Mouse (Mus musculus): ENCODE measurements around the gene 6030458C11Rik. TPM values are rescaled to one million over a fixed set of nuclear protein-coding genes. Genes with fewer than 3 reads are reported as not detected.

Gene 6030458C11Rik
- 10 to 100 TPM; 11.0 to 13.0 TPM for total RNA-seq (2021)
- long read RNA-seq, experiment 1, transcript 6030458C11Rik-201 (9 exons, 3,966 nt), result major isoform, 10 of 13 reads
- long read RNA-seq, experiment 1, partial matches to known transcripts, result 2 of 13 reads
- long read RNA-seq, experiment 1, other reads (novel, unspliced or antisense), result 1 of 13 reads
- long read RNA-seq, experiment 2, transcript 6030458C11Rik-201 (9 exons, 3,966 nt), result major isoform, 32 of 36 reads
- long read RNA-seq, experiment 2, partial matches to known transcripts, result 1 of 36 reads
- long read RNA-seq, experiment 2, other reads (novel, unspliced or antisense), result 3 of 36 reads

GRCm38 (mm10) chr15:12824197-12824952, at the start of gene 6030458C11Rik, which contains the start of gene Drosha:
Gene 6030458C11Rik, minus strand, starts transcription at chr15:12824649.
Gene Drosha, plus strand, starts transcription at chr15:12824815.
- DNase-seq (ENCODE audit: low spot score in 2 of 2), result peak; percentile 97

- DNase-seq (ENCODE audit: low spot score in 2 of 2), result no peak
Measured at GRCm38 (mm10) chr15:12867269-12867668, 42.8 kb upstream of the 6030458C11Rik start.

- DNase-seq (ENCODE audit: low spot score in 2 of 2), result no peak
Measured at GRCm38 (mm10) chr15:12865595-12866314, 41.3 kb upstream of the 6030458C11Rik start.

DNA sequence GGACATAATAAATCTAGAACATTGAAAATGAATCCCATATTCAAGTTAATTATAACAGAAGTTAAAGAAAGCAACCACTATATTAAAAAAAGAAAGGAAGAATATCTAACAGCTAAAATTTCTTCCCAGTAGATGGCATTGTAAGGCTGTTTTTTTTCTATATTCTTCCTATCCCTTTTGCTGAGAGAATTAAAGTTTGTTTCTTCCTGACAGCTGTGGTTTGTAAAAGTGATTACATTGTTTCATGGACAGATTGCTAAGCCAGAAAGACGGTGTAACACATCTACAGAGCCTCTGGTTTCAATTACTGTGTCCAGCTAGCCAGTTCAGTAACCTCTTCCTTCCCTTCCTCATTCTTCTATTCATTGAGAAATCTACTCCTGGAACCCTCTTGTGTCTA, 39.2 kb upstream of the 6030458C11Rik start:
- no peak for DNase-seq (ENCODE audit: low spot score in 2 of 2)

- no peak for DNase-seq (ENCODE audit: low spot score in 2 of 2)
Measured at GRCm38 (mm10) chr15:12862061-12862460, 37.6 kb upstream of the 6030458C11Rik start.

DNA sequence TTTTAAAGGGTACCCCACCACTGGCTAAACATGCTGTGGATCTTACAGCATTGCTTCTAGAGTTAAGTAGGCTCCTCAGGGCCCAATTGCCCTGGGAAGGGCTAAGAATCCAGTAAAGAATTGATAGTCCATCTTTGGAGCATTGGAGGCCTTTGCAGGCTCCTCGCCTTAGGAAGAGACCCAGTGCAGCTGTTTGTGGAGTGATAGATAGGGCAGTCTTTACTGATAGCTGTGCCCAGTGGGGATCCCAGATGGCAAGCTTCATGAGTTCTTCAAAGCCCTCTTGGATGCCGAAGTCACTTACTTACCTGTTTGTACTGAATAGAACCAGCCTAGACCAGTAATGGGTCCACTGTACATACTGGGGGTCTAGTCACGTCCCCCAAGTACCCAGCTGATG, 34.2 kb upstream of the 6030458C11Rik start:
- no peak for DNase-seq (ENCODE audit: low spot score in 2 of 2)

DNA sequence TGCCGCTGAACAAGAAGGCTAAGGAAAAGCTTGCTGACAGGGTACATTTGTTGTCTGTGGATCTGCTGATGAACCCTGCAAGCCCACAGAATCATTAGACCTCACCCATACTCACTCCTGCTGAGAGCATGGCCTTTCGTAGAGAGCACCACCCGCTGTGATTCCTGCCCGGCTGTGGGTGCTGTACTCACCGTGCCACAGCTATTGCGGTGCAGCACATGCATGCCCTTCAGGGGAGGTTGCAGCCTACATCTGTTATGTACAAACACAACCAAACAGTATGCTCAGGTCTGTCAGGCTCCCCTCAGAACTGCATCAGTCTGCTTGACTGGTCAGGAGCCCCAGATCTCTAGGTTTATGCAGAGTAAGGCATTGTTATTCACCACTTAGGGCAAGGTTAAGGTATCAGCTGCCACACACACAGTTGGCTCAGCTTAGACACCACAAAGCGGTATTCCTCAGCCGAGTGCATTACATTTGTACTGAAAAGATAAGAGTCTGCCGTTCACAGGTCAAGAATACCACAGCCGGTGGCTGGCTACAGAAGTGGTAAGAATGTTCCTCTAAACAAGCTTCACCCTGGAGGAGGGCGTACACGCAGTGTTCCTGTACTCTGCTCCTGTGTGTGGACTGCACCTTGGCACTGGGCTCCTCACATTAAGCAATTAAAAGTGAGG, 33.5 kb upstream of the 6030458C11Rik start:
- DNase-seq (ENCODE audit: low spot score in 2 of 2), result no peak

DNA sequence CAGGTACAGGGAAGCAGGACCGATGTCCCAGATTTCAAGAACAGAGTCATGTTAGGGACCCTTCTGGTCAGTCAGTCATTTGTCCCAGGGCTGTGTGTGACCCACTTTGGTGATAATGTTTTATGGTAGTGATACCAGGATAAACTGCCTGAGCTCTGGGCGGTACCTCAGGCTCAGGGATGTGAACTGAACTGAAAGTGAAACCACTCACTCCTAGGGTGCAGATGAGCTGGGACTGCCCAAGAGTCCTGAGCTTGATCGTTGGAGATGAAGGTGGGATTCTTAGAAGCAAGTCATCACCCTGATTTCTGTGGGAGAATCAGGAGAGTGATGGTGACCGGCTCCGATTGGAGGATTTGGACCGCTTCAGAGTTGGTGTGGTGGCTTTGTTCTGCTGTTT, 32.3 kb upstream of the 6030458C11Rik start:
- no peak for DNase-seq (ENCODE audit: low spot score in 2 of 2)

DNA sequence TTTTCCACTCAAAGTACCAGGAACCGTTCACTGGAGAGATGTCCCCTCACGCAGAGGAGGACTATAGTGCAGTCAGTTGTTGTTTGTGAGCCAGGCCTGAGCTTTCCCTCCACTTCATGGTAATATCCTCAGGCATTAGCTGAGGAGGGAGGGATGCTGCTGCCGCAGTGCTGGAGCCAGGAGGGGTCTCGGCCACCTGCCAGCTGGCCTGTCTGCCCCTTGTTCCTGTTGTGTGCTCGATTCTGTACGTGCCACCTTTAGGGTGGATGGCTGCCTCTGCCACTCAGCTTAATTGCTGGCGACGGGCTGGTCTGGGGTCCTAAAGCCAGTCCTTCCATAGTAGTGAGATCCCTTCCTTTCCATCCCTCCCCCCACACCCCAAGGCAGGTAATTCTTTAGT, 29.0 kb upstream of the 6030458C11Rik start:
- no peak for DNase-seq (ENCODE audit: low spot score in 2 of 2)

- DNase-seq (ENCODE audit: low spot score in 2 of 2), result no peak
Measured at GRCm38 (mm10) chr15:12849373-12849772, 24.9 kb upstream of the 6030458C11Rik start.

GRCm38 (mm10) chr15:12848196-12848975, 23.9 kb upstream of the 6030458C11Rik start:
- DNase-seq (ENCODE audit: low spot score in 2 of 2), result no peak

DNA sequence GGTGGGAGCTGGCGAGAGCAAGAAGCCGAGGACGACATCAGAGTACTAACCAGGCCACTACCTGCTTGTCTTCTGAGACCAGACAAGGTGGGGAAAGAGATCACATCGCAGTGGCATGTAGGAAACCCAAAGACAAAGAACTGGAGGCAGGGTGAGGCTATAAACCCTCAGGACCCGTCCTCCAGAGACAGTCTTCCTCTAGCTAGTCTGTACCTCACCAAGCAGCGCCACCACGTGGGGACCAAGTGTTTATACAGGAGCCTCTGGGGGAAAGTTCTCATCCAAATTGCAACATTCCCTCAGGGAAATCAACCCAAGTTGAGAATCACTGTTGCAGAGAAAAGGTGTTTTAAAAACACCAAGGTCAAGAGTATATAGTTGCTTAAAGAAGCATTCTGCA, 18.4 kb upstream of the 6030458C11Rik start:
- DNase-seq (ENCODE audit: low spot score in 2 of 2), result no peak

- DNase-seq (ENCODE audit: low spot score in 2 of 2), result no peak
Measured at GRCm38 (mm10) chr15:12840737-12841136, 16.3 kb upstream of the 6030458C11Rik start.

- no peak for DNase-seq (ENCODE audit: low spot score in 2 of 2)
Measured at GRCm38 (mm10) chr15:12834231-12834630, 9.8 kb upstream of the 6030458C11Rik start.

GRCm38 (mm10) chr15:12833385-12833784, 8.9 kb upstream of the 6030458C11Rik start:
- DNase-seq (ENCODE audit: low spot score in 2 of 2), result no peak

GRCm38 (mm10) chr15:12832599-12832998, 8.2 kb upstream of the 6030458C11Rik start:
- DNase-seq (ENCODE audit: low spot score in 2 of 2), result no peak

DNA sequence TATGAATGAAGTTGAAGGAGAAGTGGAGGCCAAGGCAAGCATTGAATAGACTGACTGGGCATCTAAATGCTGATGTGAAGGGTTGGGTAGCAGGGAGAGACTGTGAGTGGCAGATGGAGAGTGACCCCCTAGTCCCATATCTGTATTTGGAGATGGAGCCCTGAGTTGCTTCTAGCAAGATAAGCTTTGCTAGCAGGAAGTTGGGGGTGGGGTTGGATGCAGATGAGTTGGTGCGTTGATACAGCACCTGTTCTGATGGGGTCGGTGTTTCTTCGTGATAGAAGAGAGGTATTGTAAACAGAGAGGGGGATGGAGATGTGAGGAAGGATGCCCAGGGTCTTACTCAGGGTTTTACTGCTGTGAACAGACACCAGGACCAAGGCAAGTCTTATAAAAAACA, 5.4 kb upstream of the 6030458C11Rik start:
- DNase-seq (ENCODE audit: low spot score in 2 of 2), result no peak

GRCm38 (mm10) chr15:12825408-12825807, 959 bp upstream of the 6030458C11Rik start:
- no peak for DNase-seq (ENCODE audit: low spot score in 2 of 2)

GRCm38 (mm10) chr15:12824965-12825364, 516 bp upstream of the 6030458C11Rik start:
- no peak for DNase-seq (ENCODE audit: low spot score in 2 of 2)

- no peak for DNase-seq (ENCODE audit: low spot score in 2 of 2)
Measured at GRCm38 (mm10) chr15:12823455-12824119, 862 bp downstream of the 6030458C11Rik start.

Data from adrenal gland, adult 18-20 months (tissue).